Mouse (Mus musculus): ENCODE data around the gene Vim.

Gene Vim

GRCm38 (mm10) chr2:13573408-13574065 lies at the start of gene Vim:
Gene Vim (plus strand): TSS chr2:13573927.
- DNase-seq (ENCODE audit: low spot score), result peak; percentile 55

GRCm38 (mm10) chr2:13526205-13526604 lies 47.5 kb upstream of the Vim start:
- no peak for DNase-seq (ENCODE audit: low spot score)

GRCm38 (mm10) chr2:13527125-13527524 lies 46.6 kb upstream of the Vim start:
- DNase-seq (ENCODE audit: low spot score), result no peak

- DNase-seq (ENCODE audit: low spot score), result no peak
Observed at GRCm38 (mm10) chr2:13527531-13527930, 46.2 kb upstream of the Vim start.

GRCm38 (mm10) chr2:13529253-13529933 lies 44.3 kb upstream of the Vim start:
- no peak for DNase-seq (ENCODE audit: low spot score)

GRCm38 (mm10) chr2:13530639-13531038 lies 43.1 kb upstream of the Vim start:
- no peak for DNase-seq (ENCODE audit: low spot score)

- no peak for DNase-seq (ENCODE audit: low spot score)
Observed at GRCm38 (mm10) chr2:13536747-13537146, 37.0 kb upstream of the Vim start.

- DNase-seq (ENCODE audit: low spot score), result no peak
Observed at GRCm38 (mm10) chr2:13537733-13538132, 36.0 kb upstream of the Vim start.

GRCm38 (mm10) chr2:13538258-13538657 lies 35.5 kb upstream of the Vim start:
- DNase-seq (ENCODE audit: low spot score), result no peak

GRCm38 (mm10) chr2:13538704-13539377 lies 34.9 kb upstream of the Vim start:
- DNase-seq (ENCODE audit: low spot score), result no peak

- no peak for DNase-seq (ENCODE audit: low spot score)
Observed at GRCm38 (mm10) chr2:13539860-13540259, 33.9 kb upstream of the Vim start.

GRCm38 (mm10) chr2:13543519-13544124 lies 30.1 kb upstream of the Vim start:
- no peak for DNase-seq (ENCODE audit: low spot score)

- peak; percentile 15 for DNase-seq (ENCODE audit: low spot score)
Observed at GRCm38 (mm10) chr2:13544193-13544824, 29.4 kb upstream of the Vim start, which contains the start of gene Trdmt1. Gene Trdmt1 (minus strand): TSS chr2:13544668.

GRCm38 (mm10) chr2:13548749-13549148 lies 25.0 kb upstream of the Vim start:
- no peak for DNase-seq (ENCODE audit: low spot score)

- no peak for DNase-seq (ENCODE audit: low spot score)
Observed at GRCm38 (mm10) chr2:13553966-13554365, 19.8 kb upstream of the Vim start.

GRCm38 (mm10) chr2:13556239-13556638 lies 17.5 kb upstream of the Vim start:
- no peak for DNase-seq (ENCODE audit: low spot score)

- DNase-seq (ENCODE audit: low spot score), result no peak
Observed at GRCm38 (mm10) chr2:13557145-13558030, 16.3 kb upstream of the Vim start.

GRCm38 (mm10) chr2:13558607-13559262 lies 15.0 kb upstream of the Vim start:
- no peak for DNase-seq (ENCODE audit: low spot score)

- DNase-seq (ENCODE audit: low spot score), result no peak
Observed at GRCm38 (mm10) chr2:13559303-13559702, 14.4 kb upstream of the Vim start.

GRCm38 (mm10) chr2:13559729-13560128 lies 14.0 kb upstream of the Vim start:
- DNase-seq (ENCODE audit: low spot score), result no peak

- DNase-seq (ENCODE audit: low spot score), result no peak
Observed at GRCm38 (mm10) chr2:13560396-13560795, 13.3 kb upstream of the Vim start.
